Mouse (Mus musculus) hindlimb bud, embryonic 11.5 days (tissue): ENCODE measurements around the gene Klra3.
"Not testable (repeated sequence)": the region's sequence is repeated elsewhere in the genome, so short reads cannot be mapped to it uniquely, and the experiment has no call there.

Source experiments
- DNase-seq: peaks from one replicate; pipeline ENCODE4 v3.0.0-alpha.2; 2012; ENCODE audit warnings: low read depth, low spot score; ENCODE audit errors: extremely low spot score

Gene Klra3

GRCm38 (mm10) chr6:130337411-130337810 is at the start of gene Klra3:
Klra3 (minus strand) TSS chr6:130337574.
- DNase-seq = no peak

- DNase-seq = no peak
Measured at GRCm38 (mm10) chr6:130386750-130387149, 49.4 kb upstream of the Klra3 start, which contains the start of gene Klra1. Klra1 (minus strand) TSS chr6:130386874.

- DNase-seq = no peak
Measured at GRCm38 (mm10) chr6:130385803-130386202, 48.4 kb upstream of the Klra3 start.

GRCm38 (mm10) chr6:130382375-130382774 is 45.0 kb upstream of the Klra3 start:
- no peak for DNase-seq

GRCm38 (mm10) chr6:130345381-130345780 is 8.0 kb upstream of the Klra3 start:
- not testable (repeated sequence) for DNase-seq

- DNase-seq = not testable (repeated sequence)
Measured at GRCm38 (mm10) chr6:130341973-130342372, 4.6 kb upstream of the Klra3 start.

- no peak for DNase-seq
Measured at GRCm38 (mm10) chr6:130287984-130288649, 49.3 kb downstream of the Klra3 start.

- not testable (repeated sequence) for DNase-seq
Measured at GRCm38 (mm10) chr6:130281828-130282227, 55.5 kb downstream of the Klra3 start, which contains the start of gene Klra10. Klra10 (minus strand) TSS chr6:130281928.
